Mouse (Mus musculus): ENCODE measurements around the gene Crybb1.

DNA sequence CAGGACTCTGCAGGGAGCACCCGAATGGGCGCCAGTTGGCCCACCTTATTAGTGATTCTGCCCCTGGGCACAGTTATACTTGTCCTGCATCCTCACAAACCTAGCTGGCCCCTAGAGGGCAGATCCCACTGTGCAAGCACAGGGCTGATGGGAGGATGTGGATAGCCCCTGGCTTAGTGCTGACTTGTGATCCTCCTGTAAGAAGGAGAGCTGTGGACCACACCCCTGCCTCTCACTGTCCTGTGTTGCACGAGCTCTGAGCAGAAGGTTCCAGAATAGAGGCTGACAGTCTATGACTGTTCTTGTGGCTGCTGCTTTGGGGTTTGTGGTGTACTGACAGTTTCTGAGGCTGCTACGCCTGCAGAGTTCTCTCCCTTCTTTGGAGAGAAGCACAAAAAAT, 46.1 kb downstream of the Crybb1 start:
- no peak for TF ChIP-seq CTCF (conservative IDR thresholded peaks at IDR 0.05; ENCODE audit: low read length)
- no peak for TF ChIP-seq POU5F1 (IDR thresholded peaks at IDR 0.05; ENCODE audit: borderline replicate concordance, low read length)
